Mouse (Mus musculus) left cerebral cortex, adult 2 months (tissue): ENCODE results near the gene Nlrp4a. TPM values are rescaled to one million over a fixed set of nuclear protein-coding genes. Genes with fewer than 3 reads are reported as not detected.
"Not testable (repeated sequence)": the region's sequence is repeated elsewhere in the genome, so short reads cannot be mapped to it uniquely, and the experiment has no call there.

Experiments
- DNase-seq, 2 experiments: peaks; one replicate each; pipeline ENCODE4 v3.0.0; 2021 to 2022; ENCODE audit warnings: low spot score in 2 of 2, mixed read lengths in 1 of 2; ENCODE audit errors: extremely low spot score in 1 of 2
- H3K27ac ChIP-seq: fragments of 200-600 bp; 2 replicates; pipeline ENCODE4 v1.8.1; 2022
- H3K4me3 ChIP-seq: fragments of 200-600 bp; 2 replicates; pipeline ENCODE4 v1.8.1; 2022
- CTCF ChIP-seq: fragments of 200-600 bp; IDR thresholded peaks from 2 replicates; pipeline ENCODE4 v1.8.1; 2022; ENCODE audit warnings: antibody characterized with exemption, mild to moderate bottlenecking, moderate library complexity
- intact Hi-C: fragments of 180-260 bp; cut with DNase I; formaldehyde crosslinking; loops from one replicate; pipeline ENCODE4 v1.15.1; 2025
- long read RNA-seq, 2 experiments: library from polyadenylated mRNA; stranded (forward); transcript quantifications; one replicate each; pipeline ENCODE4 v2.0.0; 2021; ENCODE audit warnings: borderline mapping rate in 2 of 2
- total RNA-seq, 2 experiments: library from RNA; stranded (reverse); gene quantifications; 2 replicates each; pipeline ENCODE4 v1.2.3; 2021

Nlrp4a gene
- not detected for total RNA-seq
- long read RNA-seq, experiment 1, result 0 reads
- long read RNA-seq, experiment 2, result 0 reads

- intact Hi-C loops, result no loop called here
- DNase-seq, result no peak
- no peak for TF ChIP-seq CTCF
These were observed at the start of gene Nlrp4a for GRCm38 (mm10) chr7:26434813-26435212. Gene Nlrp4a, plus strand, starts transcription at chr7:26435113.

DNA sequence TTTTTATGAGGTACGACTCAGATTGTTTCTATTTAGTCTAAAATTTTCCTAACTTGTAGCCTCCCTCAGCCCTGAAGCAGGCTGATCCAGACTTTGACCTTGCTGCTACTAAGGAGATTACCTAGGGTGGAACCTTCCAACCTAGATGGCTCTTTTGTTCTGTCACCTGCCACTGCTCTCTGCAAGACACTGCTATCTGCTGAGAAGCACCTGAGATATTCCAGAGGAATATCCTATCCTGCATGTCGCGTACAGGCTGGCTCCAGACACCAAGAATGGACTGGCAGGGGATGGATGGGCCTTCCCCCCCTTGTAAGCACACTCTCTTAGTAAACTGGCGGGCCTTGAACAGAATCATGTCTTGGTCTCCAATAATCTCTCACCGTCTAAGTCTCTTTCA lies 48.2 kb upstream of the Nlrp4a start:
- intact Hi-C loops, H3K4me3 ChIP-seq, H3K27ac ChIP-seq, DNase-seq: not testable (repeated sequence)

More at GRCm38 (mm10) chr7:26434813-26435212, at the start of gene Nlrp4a:
- H3K27ac ChIP-seq, result no peak within 1 kb of the TSS
- H3K4me3 ChIP-seq, result no peak within 1 kb of the TSS

DNA sequence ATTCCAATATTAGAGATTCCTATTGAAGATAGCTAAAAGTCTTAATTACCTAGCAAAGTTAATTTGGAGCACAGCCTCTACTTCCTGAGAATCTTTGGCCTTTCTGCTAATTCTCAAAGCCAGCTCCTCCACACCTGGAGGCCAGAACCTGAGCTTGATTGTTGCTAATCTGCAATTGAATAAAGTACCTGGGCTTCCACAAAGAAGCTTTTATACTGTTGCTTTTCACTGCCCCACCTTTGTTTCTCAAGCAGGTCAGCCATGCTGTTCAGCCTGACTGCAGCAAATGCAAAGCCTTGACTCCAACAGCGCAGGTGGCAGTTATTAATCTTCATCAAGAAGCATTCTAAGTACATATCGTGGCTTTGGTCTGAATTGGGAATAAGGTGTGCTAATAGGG lies 43.8 kb upstream of the Nlrp4a start:
- intact Hi-C loops, H3K4me3 ChIP-seq, H3K27ac ChIP-seq, DNase-seq: not testable (repeated sequence)

DNA sequence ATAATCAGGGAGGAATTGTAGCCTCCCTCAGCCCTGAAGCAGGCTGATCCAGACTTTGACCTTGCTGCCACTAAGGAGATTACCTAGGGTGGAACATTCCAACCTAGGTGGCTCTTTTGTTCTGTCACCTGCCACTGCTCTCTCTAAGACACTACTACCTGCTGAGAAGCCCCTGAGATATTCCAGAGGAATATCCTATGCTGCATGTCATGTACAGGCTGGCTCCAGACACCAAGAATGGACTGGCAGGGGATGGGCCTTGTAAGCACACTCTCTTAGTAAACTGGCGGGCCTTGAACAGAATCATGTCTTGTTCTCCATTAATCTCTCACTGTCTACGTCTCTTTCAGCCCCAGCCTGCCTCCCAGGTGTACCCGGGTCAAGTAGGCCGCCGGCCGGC lies 43.1 kb upstream of the Nlrp4a start:
- H3K4me3 ChIP-seq, intact Hi-C loops, H3K27ac ChIP-seq, DNase-seq: not testable (repeated sequence)

- DNase-seq, intact Hi-C loops, H3K27ac ChIP-seq, H3K4me3 ChIP-seq: not testable (repeated sequence)
These were observed 31.3 kb upstream of the Nlrp4a start, which contains the start of gene Nlrp9c for GRCm38 (mm10) chr7:26403600-26403999. Gene Nlrp9c, minus strand, starts transcription at chr7:26403700.

DNA sequence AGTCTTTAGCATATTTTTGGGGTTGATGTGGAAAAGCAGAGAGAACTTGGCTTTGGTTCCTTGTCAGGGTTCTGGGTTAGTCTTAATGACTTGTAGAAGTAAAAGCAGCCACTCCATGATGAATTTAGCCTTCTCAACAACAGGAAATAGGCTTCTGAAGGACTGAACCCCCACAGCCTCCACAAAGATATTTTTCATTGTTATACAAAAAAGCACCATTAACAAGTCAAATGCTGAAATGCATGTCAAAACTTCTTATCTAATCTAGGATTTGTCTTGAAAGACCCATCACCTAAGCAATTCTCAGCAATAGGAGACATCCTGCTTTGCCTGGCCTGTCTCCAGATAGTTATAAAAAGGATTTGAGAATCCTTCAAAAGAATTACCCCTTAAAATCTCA lies 41.8 kb downstream of the Nlrp4a start:
- TF ChIP-seq CTCF, result no peak
- no peak for DNase-seq
- Histone ChIP-seq H3K4me3 (no peak overlapping the region), H3K27ac (no peak overlapping the region)
- intact Hi-C loops, result no loop called here

- intact Hi-C loops, H3K4me3 ChIP-seq, H3K27ac ChIP-seq, DNase-seq: not testable (repeated sequence)
These were observed 54.6 kb downstream of the Nlrp4a start for GRCm38 (mm10) chr7:26489514-26489913.

Other genes with a start within 250 kb of the Nlrp4a start
- not detected for gene Vmn1r184, start 174.8 kb upstream of the Nlrp4a start, total RNA-seq
- gene Cyp2a4, start 127.9 kb upstream of the Nlrp4a start, total RNA-seq, result not detected
- gene Nlrp9c, start 31.4 kb upstream of the Nlrp4a start, total RNA-seq, result not detected
- not detected for gene Nlrp9a, start 99.9 kb downstream of the Nlrp4a start, total RNA-seq
- gene Vmn1r185, start 183.4 kb downstream of the Nlrp4a start, total RNA-seq, result not detected